Mouse (Mus musculus) liver, postnatal 0 days (tissue): ENCODE measurements around the gene Rab10.

Experiments used
- CTCF ChIP-seq: sonication (generic); IDR thresholded peaks from 2 replicates; pipeline ENCODE4 v1.5.1; 2016; ENCODE audit warnings: antibody characterized with exemption, low read depth
- EP300 ChIP-seq: IDR thresholded peaks from 2 replicates; pipeline ENCODE4 v1.6.1; 2016; ENCODE audit warnings: antibody characterized with exemption, low read depth, mild to moderate bottlenecking

DNA sequence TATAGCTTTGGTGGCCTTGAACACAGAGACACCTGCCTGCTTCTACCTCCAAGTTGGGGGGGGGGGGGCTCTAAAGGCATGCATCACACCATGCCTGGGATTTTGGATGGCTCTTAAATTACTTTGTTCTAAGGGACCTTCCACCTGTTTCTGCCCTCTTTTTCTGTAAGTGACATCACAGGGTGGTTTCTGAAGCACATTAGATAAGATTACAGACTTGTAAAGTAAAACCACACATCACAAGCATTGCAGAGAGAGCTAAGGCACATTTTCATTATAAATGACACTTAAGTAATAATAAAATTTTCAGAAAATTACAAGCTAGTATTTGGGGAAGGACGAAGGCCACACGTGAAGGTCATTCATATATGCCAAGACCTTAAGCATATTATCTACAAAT, 54.3 kb downstream of the Rab10 start:
- no peak for TF ChIP-seq CTCF
- TF ChIP-seq EP300: no peak
